Mouse (Mus musculus): ENCODE measurements around the gene Vat1.
A peak's percentile ranks its signal among the peaks of the same experiment; 100 is the strongest.
"Not testable (repeated sequence)": the region's sequence is repeated elsewhere in the genome, so short reads cannot be mapped to it uniquely, and the experiment has no call there.

Vat1 gene

DNA sequence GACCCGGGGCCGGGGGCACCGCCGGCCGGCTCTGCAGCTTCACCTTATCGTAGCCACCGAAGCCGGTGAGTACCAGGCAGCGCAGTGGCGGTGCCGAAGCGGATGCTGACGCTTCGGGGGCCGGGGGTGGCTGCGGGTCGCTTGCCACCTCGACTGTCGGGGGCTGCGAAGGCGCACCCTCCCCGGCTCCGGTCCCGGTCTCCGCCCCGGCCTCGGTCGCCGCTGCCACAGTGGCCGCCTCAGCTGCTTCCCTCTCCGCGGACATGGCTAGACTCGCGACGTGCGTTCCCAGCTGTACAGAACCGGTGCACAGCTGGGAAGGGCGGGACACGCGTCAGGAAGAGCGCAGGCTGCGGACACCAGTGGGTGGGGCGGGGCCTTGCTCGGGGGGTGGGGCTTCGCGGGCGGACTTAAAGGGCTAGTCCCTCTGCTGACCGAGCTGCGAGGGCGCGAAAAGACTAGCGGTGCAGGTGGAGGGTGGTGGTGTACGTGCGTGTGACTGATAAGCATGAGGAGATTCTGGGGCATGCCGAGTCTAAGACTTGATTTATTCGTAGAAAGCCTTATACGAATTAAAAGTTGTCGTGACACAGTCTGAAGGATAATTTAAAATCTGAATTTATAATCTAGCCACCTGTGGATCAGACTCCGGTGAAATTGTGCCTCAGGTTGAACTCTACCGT, at the start of gene Vat1:
Gene Vat1, minus strand, starts transcription at position 362 of the 683 bp plus-strand sequence.
- peak; percentile 75 for DNase-seq

GRCm38 (mm10) chr11:101507090-101507489, 41.1 kb upstream of the Vat1 start:
- no peak for DNase-seq

DNA sequence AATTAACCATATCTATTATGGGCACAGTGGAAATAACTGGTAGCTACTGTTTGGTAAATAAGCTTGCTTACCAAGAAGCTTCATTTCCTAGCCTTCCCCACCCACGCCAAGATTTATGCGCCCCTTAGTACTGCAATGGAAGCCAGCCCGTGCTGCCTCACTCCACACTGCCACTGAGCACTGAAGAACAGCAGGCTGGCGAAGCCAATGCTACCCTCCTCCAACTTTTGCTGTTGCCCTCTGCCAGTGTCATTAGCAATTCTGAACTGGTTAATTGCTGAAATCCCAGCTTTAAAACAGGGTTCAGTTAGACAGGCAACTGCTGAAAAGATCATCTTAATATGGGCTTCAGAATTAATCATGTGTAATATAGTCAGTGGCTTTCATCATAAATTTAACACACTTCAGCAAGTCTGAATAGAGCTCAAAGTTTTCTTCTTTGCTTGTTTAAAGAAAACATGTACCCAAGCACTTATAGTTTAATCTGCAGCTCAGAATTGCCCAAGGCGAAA, 40.3 kb upstream of the Vat1 start:
- DNase-seq, result no peak

GRCm38 (mm10) chr11:101486126-101486525, 20.1 kb upstream of the Vat1 start:
- no peak for DNase-seq

- DNase-seq, result no peak
These were observed 19.5 kb upstream of the Vat1 start for GRCm38 (mm10) chr11:101485509-101486028.

- no peak for DNase-seq
These were observed 18.8 kb upstream of the Vat1 start for GRCm38 (mm10) chr11:101484814-101485213.

GRCm38 (mm10) chr11:101484245-101484644, 18.2 kb upstream of the Vat1 start:
- no peak for DNase-seq

GRCm38 (mm10) chr11:101483804-101484203, 17.8 kb upstream of the Vat1 start:
- DNase-seq, result no peak

- no peak for DNase-seq
These were observed 14.9 kb upstream of the Vat1 start for GRCm38 (mm10) chr11:101480912-101481311.

DNA sequence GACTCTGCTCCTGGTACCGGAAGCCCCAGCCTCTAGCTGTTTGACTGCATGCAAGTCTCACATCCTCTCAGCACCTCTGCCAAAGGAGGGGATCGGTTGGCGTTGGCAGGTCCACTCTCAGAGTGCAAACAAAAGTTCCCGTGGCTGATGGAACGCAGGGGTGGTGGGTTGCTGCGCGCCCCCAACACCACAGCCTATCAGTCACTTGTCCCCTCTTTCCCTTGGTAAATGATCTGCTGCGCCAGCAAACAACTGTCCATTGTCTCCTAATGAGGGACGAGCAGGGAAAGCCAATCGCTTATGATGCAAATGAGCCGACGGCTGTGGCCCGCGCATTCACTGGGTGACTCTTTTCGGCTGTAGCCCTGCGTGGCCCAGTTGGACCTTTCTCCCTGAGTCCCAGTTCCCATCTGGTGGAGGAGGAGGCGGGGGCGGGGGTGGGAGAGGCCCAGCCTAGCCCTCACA, 13.2 kb upstream of the Vat1 start:
- DNase-seq, result no peak

- no peak for DNase-seq
These were observed 11.7 kb upstream of the Vat1 start for GRCm38 (mm10) chr11:101477552-101478211.

- DNase-seq, result no peak
These were observed 11.1 kb upstream of the Vat1 start for GRCm38 (mm10) chr11:101477194-101477551.

DNA sequence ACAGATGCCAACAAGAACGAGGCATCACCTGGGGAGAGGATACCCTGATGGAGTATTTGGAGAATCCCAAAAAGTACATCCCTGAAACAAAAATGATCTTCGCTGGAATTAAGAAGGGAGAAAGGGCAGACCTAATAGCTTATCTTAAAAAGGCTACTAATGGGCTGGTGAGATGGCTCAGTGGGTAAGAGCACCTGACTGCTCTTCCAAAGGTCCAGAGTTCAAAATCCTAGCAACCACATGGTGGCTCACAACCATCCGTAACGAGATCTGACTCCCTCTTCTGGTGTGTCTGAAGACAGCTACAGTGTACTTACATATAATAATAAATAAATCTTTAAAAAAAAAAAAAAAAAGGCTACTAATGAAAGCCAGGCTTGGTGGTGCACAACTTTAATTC, 10.3 kb upstream of the Vat1 start:
- not testable (repeated sequence) for DNase-seq

DNA sequence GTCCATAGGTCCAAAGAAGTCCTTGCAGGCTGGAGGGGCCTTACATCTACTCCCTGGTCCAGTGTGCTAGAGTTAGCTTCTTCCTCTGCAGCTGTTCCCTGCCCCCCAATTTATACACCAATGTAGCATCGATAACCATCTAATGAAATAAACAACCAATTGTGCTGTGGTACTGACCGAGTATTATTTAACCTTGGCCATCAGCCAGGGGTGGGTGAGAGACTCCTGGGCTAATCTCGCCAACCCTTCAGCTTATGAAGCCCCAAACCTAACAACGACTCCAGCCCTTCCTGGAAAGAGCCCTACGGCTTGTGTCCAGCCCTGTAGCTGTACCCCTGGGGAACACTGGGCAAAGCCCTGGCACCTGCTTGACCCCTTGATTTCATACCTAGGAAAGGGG, 8.3 kb upstream of the Vat1 start:
- peak; percentile 44 for DNase-seq

DNA sequence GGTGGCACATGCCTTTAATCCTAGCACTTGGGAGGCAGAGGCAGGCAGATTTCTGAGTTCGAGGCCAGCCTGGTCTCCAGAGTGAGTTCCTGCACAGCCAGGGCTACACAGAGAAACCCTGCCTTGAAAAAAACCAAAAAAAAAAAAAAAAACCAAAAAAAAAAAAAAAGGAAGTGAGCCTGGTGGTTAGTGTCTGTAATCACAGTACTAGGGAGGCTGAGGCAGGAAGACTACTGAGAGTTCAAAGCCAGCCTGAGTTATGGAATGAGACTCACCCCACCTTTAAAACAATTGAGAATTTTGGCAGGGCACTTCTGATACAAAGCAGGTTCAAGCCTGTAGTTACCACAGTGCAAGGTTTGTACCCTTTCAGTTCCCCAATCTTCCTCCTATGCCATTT, 7.7 kb upstream of the Vat1 start:
- not testable (repeated sequence) for DNase-seq

- no peak for DNase-seq
These were observed 6.3 kb upstream of the Vat1 start for GRCm38 (mm10) chr11:101472336-101472735.

DNA sequence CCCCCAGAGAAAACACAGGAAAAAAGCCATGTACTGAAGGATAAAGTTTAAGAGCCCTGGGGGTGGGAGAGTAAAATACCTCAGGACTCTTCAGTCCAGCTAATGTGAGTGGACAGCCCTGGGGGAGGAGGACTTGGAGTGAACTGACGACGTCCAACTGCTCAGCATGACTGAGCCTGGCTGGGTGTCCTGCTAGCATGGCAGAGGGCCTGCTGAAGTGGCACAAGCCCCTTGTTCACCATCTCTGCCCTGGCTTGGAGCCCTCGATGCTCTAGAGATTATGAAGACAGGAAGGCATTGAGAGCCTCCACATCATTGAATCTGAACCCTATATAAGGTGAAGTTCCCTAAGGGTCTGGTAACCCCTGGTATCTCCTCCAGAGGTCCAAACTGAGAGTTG, 5.9 kb upstream of the Vat1 start:
- DNase-seq, result no peak

- no peak for DNase-seq
These were observed 4.2 kb upstream of the Vat1 start for GRCm38 (mm10) chr11:101470206-101470605.

- DNase-seq, result no peak
These were observed 3.1 kb upstream of the Vat1 start for GRCm38 (mm10) chr11:101469155-101469554.

DNA sequence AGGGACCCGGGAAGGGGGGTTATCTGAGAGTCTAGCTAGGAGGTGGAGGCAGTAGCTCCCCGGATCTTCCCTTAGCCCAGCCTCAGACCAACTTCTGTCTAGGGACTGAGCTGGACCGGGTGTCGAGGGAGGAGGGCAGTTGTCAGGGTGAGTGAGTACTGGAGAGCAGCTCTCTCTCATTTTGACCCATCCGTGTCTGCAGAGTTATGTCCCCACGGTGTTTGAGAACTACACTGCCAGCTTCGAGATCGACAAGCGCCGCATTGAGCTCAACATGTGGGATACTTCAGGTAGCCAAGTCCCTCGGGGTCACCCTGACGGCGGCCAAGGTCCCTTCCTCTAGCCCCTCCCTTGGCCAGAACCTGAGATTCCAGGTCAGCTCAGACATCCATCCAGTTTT, 2.7 kb upstream of the Vat1 start:
- DNase-seq, result no peak

- no peak for DNase-seq
These were observed 2.2 kb upstream of the Vat1 start for GRCm38 (mm10) chr11:101468263-101468688.

DNA sequence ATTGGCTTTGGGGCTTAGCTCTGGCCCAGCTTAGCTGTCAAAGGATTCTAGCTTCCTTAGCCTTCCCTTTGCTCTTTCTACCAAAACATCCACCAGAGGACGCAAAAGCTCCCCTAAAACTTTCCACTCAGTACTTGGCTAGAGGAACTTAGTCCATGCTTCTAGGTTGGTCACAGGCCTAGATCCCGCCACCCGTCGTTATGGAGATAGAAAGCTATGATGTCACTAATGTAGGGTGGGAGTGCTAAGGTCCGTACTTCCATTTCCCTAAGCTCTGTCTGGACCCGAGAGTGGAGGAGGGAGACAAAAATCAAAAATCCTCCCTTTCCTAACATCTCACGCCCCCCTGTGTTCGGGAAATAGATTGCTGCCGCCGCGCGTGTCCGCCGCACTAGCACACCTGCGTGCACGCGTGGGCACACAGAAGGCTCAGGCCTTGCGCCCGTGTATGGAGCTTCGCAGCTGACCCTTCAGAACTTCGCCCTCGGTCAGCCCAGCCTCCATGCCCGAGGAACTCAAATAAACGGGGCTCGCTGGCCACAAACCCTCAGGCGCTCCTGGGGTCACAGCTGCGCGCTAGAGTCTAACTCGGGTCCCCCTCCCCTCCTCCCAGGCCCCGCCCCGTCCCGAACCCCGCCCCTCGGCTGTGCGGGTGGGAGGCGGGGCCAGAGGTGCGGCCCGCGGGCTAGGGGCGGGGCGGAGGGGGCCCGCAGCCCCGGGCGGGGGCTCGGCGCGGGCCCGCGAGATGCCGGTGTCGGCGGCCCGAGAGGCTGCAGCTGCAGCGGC, 1.6 kb upstream of the Vat1 start:
- DNase-seq, result peak; percentile 70

DNA sequence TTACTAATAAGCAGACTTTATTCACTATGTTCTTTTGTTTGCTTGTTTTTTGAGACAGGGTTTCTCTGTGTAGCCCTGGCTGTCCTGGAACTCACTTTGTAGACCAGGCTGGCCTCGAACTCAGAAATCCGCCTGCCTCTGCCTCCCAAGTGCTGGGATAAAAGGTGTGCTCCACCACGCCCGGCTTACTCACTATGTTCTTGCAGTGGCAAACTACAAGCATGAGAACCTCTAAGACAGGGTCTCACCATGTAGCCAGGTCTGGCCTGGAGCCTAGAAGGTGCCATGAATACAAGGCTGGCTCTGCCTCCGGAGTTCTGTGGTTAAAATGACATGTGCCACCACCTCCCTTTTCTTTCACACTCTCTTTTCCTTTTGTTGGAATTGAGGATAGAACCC, 521 bp upstream of the Vat1 start:
- not testable (repeated sequence) for DNase-seq
